Mouse (Mus musculus): Measurements from ENCODE around the gene Hpcal4. TPM values are rescaled to one million over a fixed set of nuclear protein-coding genes. Genes with fewer than 3 reads are reported as not detected.

Hpcal4 gene
- polyA plus RNA-seq (2015; fragmentation: Illumina TruSeq; extraction: RNeasy Lipid Tissue Mini Kit (QIAGEN cat#74804); ENCODE audit: insufficient read depth, low read depth, low replicate concordance), result 0.39 TPM

DNA sequence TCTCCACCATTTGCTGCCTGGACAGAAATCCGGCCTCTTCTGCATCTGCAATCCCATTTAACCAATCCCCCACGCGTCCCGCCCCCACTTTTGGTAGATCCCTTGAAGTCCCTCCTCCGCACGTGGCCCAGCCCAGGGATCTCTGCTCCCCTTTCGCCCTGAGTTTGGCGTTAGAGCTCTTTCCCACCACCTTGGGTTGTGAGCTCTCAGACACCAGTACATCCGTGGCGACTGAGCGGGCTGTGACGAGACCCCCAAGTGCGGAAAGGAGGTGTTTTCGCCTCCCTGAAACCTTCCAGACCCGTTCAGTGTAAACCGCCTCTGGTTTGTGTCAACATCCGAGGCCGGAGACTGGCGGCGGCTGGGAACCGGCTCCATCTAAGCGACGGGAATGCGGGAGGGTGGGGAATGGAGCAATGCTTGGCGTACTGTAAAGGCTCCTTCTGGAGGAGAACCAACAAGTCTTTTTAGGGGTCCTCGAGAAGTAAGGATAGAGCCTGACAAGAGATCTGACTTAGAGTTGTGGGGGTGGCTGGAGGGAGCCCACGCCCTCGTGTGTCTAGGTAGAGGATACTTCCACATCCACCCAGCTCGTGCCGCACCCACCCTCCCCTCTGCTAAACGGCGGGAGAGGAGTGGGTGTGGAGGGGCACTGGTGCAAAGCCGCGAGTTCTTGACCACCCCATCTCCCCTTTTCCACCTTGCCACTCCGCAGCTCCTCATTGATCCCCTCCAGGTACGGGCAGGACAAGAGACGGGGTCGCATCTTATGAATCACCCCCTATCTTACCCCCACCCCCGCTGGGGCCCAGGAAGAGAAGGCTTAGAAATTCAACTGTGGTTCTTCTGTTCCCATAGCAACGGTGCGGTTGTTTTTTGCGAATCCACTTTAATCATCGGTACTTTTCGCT, at the start of gene Hpcal4:
Gene Hpcal4 (plus strand): TSS at position 900 of the 911 bp plus-strand sequence.

DNA sequence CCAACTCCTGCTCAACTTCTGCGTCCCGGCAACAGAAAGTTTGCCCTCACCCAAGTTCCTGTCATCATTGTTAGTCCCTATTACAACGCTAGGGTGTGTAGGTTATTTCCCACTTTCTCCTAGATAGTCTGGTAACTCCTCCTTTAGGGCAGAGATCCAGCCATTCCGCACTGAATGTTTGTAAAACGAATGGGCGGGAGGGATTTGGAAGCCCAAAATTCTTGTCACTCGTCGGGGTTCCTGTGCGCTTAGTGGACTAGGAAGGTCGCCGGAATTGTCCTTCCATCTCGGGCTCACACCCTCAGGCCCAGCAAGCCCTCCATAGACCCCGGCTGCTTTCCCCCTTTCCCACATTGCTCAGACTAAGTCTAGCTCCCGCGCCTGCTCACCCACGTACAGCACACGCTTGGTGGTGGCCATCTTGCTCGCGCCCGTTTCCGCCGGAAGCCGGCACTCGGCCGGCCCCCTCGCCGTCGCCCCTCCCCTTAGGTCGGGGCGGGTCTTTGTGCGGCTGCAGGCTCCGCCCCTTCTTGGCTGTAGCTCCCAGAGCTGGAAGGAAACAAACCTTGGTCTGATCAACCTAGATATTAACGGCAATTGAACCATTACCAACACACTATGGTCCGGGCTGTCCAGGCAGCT, 43.4 kb upstream of the Hpcal4 start, which contains the start of gene Ppie:
Gene Ppie (minus strand): TSS at position 439 of the 642 bp plus-strand sequence.

DNA sequence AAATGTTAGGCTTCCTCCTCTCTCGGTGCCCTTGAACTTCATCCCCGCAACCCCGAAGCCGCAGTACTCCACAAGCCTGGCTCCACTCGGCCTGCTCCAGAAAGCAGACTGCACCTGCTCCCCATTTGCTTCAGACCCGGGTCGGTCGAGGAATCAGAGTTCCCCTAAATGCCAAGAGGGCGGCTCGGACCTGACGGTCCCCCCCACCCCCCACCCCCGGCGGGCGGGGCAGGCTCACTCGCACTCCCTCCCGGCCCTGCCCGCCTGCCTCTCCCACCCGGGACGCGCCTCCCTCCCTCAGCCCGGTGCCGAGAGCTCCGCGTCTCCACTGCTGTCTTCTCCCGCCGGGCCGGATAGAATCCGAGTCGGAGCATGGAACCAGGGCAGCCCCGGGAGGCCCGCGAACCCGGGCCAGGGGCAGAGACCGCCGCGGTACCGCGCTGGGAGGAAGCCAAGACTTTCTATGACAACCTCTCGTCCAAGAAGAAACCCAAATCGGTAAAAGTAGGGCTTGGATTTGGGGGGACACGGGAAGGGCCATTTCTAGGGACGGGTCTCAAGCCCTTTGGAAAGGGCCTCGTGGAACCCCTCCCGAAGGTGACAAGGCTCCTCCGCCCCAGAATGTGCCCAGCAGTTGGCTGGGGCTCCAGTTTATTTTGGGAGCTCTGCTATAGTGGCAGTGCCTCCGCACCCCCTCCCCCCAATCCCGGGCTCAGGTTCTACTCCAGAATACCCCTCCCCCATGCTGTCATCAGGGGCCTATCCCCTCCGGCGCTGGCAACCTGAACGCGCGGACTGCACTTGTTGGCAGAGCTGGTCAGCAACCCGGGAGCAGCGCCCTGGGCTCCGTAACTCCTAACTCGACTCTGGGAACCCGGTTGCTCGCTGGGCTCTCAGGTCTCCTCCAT, 18.4 kb downstream of the Hpcal4 start, which contains the start of gene Nt5c1a:
Gene Nt5c1a (plus strand): TSS at position 319 of the 908 bp plus-strand sequence.

DNA sequence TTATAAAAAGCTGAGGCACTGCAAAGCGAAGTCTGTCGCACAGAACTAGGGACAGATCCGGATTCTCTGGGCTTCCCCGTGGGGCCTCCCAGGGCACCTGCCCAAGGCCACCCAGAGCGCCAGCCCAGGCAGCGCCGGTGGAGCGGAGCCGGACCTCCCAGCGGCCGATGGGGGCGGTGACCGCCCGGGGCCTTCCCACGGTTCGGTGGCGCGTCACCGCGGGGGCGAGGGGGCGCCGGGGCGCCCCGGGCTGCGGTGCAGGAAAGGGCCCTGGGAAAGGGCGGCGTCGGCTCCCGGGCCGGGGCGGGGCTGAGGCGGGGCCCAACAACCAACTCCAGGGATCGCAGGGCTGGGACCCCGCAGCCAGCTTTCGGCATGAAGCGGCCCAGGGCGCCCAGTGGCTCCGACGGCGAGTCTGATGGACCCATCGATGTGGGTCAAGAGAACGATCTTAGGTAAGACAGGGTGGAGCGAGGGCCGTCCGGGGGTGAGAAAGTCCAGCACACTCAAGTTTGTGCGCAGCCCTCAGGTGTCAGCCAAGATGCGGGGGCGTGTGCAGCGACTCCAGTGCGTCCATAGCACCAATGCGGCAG, 50.6 kb downstream of the Hpcal4 start, which contains the start of gene Heyl:
Gene Heyl (plus strand): TSS at position 65 of the 593 bp plus-strand sequence.

Other genes starting within 250 kb of the Hpcal4 start
- not detected for gene Mfsd2a, start 222.0 kb upstream of the Hpcal4 start, polyA plus RNA-seq (2015; fragmentation: Illumina TruSeq; extraction: RNeasy Lipid Tissue Mini Kit (QIAGEN cat#74804); ENCODE audit: insufficient read depth, low read depth, low replicate concordance)
- gene Mycl, start 187.6 kb upstream of the Hpcal4 start, polyA plus RNA-seq (2015; fragmentation: Illumina TruSeq; extraction: RNeasy Lipid Tissue Mini Kit (QIAGEN cat#74804); ENCODE audit: insufficient read depth, low read depth, low replicate concordance), result not detected
- gene Trit1, start 166.6 kb upstream of the Hpcal4 start, polyA plus RNA-seq (2015; fragmentation: Illumina TruSeq; extraction: RNeasy Lipid Tissue Mini Kit (QIAGEN cat#74804); ENCODE audit: insufficient read depth, low read depth, low replicate concordance), result 6.7 TPM
- not detected for gene Bmp8b, start 78.1 kb upstream of the Hpcal4 start, polyA plus RNA-seq (2015; fragmentation: Illumina TruSeq; extraction: RNeasy Lipid Tissue Mini Kit (QIAGEN cat#74804); ENCODE audit: insufficient read depth, low read depth, low replicate concordance)
- gene Oxct2b, start 67.0 kb upstream of the Hpcal4 start, polyA plus RNA-seq (2015; fragmentation: Illumina TruSeq; extraction: RNeasy Lipid Tissue Mini Kit (QIAGEN cat#74804); ENCODE audit: insufficient read depth, low read depth, low replicate concordance), result not detected
- gene Ppie, start 43.3 kb upstream of the Hpcal4 start, polyA plus RNA-seq (2015; fragmentation: Illumina TruSeq; extraction: RNeasy Lipid Tissue Mini Kit (QIAGEN cat#74804); ENCODE audit: insufficient read depth, low read depth, low replicate concordance), result 10.2 TPM
- gene Nt5c1a, start 18.3 kb downstream of the Hpcal4 start, polyA plus RNA-seq (2015; fragmentation: Illumina TruSeq; extraction: RNeasy Lipid Tissue Mini Kit (QIAGEN cat#74804); ENCODE audit: insufficient read depth, low read depth, low replicate concordance), result not detected
- 3.2 TPM for gene Heyl, start 50.3 kb downstream of the Hpcal4 start, polyA plus RNA-seq (2015; fragmentation: Illumina TruSeq; extraction: RNeasy Lipid Tissue Mini Kit (QIAGEN cat#74804); ENCODE audit: insufficient read depth, low read depth, low replicate concordance)
- 116 TPM for gene Pabpc4, start 79.1 kb downstream of the Hpcal4 start, polyA plus RNA-seq (2015; fragmentation: Illumina TruSeq; extraction: RNeasy Lipid Tissue Mini Kit (QIAGEN cat#74804); ENCODE audit: insufficient read depth, low read depth, low replicate concordance)
- gene Oxct2a, start 140.4 kb downstream of the Hpcal4 start, polyA plus RNA-seq (2015; fragmentation: Illumina TruSeq; extraction: RNeasy Lipid Tissue Mini Kit (QIAGEN cat#74804); ENCODE audit: insufficient read depth, low read depth, low replicate concordance), result not detected
- not detected for gene Bmp8a, start 160.0 kb downstream of the Hpcal4 start, polyA plus RNA-seq (2015; fragmentation: Illumina TruSeq; extraction: RNeasy Lipid Tissue Mini Kit (QIAGEN cat#74804); ENCODE audit: insufficient read depth, low read depth, low replicate concordance)